Mouse (Mus musculus): Measurements from ENCODE around the gene Susd4. TPM values are rescaled to one million over a fixed set of nuclear protein-coding genes. Genes with fewer than 3 reads are reported as not detected.

The Susd4 gene
- polyA plus RNA-seq, 1 experiment, result 4.3 TPM

DNA sequence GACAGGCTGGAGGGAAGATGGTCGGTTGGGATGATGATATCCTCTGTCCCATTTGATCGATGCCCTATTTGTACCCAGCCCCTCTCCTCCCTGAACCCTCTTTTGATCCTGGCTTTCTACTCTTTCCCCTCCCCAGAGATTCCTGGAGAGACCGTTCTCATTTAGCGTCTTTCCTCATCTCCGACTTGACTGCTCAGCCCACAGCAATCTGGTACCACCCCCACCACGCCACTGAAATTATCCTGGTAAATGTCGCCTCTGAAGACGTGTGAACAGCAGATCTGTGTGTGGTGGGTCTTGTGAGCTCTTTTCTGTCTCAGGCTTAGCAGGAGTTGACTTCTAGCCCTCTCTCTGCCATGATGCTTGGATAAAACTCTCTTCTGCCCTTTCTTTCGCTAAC lies 31.0 kb downstream of the Susd4 start:
- no peak for TF ChIP-seq CTCF (IDR thresholded peaks at IDR 0.05; ENCODE audit: borderline replicate concordance, control insufficient read depth, extremely low read depth, insufficient read depth, low read length, poor library complexity)
- no peak for TF ChIP-seq POLR2A (IDR thresholded peaks at IDR 0.05; ENCODE audit: control insufficient read depth, extremely low read depth, insufficient read depth, low read length, poor library complexity)
- 97% methylated on average over 9 of the region's 9 CpGs for WGBS
- Histone ChIP-seq H3K4me3 (ENCODE audit: control insufficient read depth, insufficient read depth, low read length) (no peak overlapping the region), H3K27ac (ENCODE audit: control insufficient read depth, insufficient read depth, low read length) (no peak overlapping the region), H3K27me3 (ENCODE audit: control insufficient read depth, insufficient read depth, low read length) (no peaks in the 10 kb centered on the region), H3K4me1 (replicated peaks; ENCODE audit: control insufficient read depth, insufficient read depth, low read length) (no peaks in the 10 kb centered on the region), H3K36me3 (ENCODE audit: control insufficient read depth, insufficient read depth, low read length) (no peaks in the 10 kb centered on the region)
- no peak for DNase-seq

DNA sequence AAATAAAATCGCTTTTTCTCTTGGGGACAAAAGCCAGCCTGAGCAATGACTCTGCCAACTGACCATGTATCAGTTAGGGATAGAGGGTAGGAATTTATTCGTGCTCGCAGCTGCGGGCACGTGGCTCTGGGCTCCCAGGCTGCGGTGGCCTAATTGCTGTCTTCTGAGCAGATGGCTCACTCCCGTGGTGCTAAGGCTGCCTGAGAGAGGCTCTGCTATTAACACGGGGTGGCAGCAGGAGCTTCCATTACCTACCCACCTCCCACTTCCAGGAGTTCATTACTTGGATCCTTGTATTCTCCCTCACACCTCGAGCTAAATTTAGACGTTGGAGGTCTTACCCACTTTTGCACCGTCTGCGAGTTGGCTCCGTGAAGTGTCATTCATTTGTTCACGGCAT lies 33.4 kb downstream of the Susd4 start:
- no peak overlapping the region for H3K27ac ChIP-seq (ENCODE audit: control insufficient read depth, insufficient read depth, low read length)

DNA sequence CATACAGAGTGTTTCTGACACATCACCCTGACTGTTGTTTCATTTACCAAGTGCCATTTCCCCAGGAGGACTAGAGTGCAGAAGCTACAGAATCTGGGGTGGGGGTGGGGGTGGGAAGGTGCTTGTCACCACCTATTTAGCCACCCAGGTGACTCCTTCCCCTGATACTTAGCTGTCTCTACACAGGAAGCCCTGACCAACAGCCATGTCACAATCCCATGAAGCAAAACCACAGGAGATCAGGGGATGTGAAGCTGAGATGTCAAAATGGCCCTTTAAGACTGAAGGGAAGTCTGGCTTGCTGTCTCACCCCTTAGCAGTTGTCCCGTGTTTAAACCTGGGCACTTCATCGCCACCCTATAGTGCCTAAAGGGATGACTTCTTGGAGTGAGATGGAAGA lies 37.9 kb downstream of the Susd4 start:
- H3K27me3 ChIP-seq (ENCODE audit: control insufficient read depth, insufficient read depth, low read length), result no peaks in the 10 kb centered on the region
- DNase-seq, result no peak
- no peak overlapping the region for H3K4me3 ChIP-seq (ENCODE audit: control insufficient read depth, insufficient read depth, low read length)
- no peaks in the 10 kb centered on the region for H3K36me3 ChIP-seq (ENCODE audit: control insufficient read depth, insufficient read depth, low read length)
- no peak overlapping the region for H3K27ac ChIP-seq (ENCODE audit: control insufficient read depth, insufficient read depth, low read length)
- WGBS, result 46% methylated on average over 2 of the region's 2 CpGs
- no peaks in the 10 kb centered on the region for H3K4me1 ChIP-seq (replicated peaks; ENCODE audit: control insufficient read depth, insufficient read depth, low read length)
- TF ChIP-seq POLR2A (IDR thresholded peaks at IDR 0.05; ENCODE audit: control insufficient read depth, extremely low read depth, insufficient read depth, low read length, poor library complexity) (no peak), CTCF (IDR thresholded peaks at IDR 0.05; ENCODE audit: borderline replicate concordance, control insufficient read depth, extremely low read depth, insufficient read depth, low read length, poor library complexity) (no peak)

More for the DNA sequence above, 33.4 kb downstream of the Susd4 start:
- no peak for DNase-seq
- WGBS, result 92% methylated on average over 14 of the region's 14 CpGs
- no peaks in the 10 kb centered on the region for H3K36me3 ChIP-seq (ENCODE audit: control insufficient read depth, insufficient read depth, low read length)
- H3K4me3 ChIP-seq (ENCODE audit: control insufficient read depth, insufficient read depth, low read length), result no peak overlapping the region
- no peaks in the 10 kb centered on the region for H3K27me3 ChIP-seq (ENCODE audit: control insufficient read depth, insufficient read depth, low read length)
- H3K4me1 ChIP-seq (replicated peaks; ENCODE audit: control insufficient read depth, insufficient read depth, low read length), result no peaks in the 10 kb centered on the region
- TF ChIP-seq POLR2A (IDR thresholded peaks at IDR 0.05; ENCODE audit: control insufficient read depth, extremely low read depth, insufficient read depth, low read length, poor library complexity), result no peak
- no peak for TF ChIP-seq CTCF (IDR thresholded peaks at IDR 0.05; ENCODE audit: borderline replicate concordance, control insufficient read depth, extremely low read depth, insufficient read depth, low read length, poor library complexity)

DNA sequence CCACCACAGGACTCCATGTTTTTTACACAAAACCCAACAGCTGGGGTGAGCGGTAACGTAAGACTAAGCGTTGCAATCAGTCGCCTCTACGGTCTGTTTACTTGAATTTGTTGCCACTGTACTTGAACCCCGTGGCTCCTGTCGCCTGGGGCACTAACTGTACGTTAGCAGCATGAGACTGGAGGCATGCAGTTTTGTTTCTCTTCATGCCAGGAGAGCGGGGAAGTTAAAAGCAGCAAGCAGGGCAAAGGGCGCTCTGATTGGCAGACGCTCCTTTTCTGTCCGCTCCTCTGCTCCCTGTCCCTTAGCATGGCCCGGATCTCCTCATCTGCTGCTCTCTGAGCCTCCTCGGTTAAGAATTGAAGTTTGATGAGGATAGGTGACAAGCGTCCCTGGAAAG lies 39.2 kb downstream of the Susd4 start:
- no peak overlapping the region for H3K4me3 ChIP-seq (ENCODE audit: control insufficient read depth, insufficient read depth, low read length)
- TF ChIP-seq POLR2A (IDR thresholded peaks at IDR 0.05; ENCODE audit: control insufficient read depth, extremely low read depth, insufficient read depth, low read length, poor library complexity) (no peak), CTCF (IDR thresholded peaks at IDR 0.05; ENCODE audit: borderline replicate concordance, control insufficient read depth, extremely low read depth, insufficient read depth, low read length, poor library complexity) (no peak)
- WGBS, result 95% methylated on average over 15 of the region's 15 CpGs
- H3K36me3 ChIP-seq (ENCODE audit: control insufficient read depth, insufficient read depth, low read length), result no peaks in the 10 kb centered on the region
- DNase-seq, result no peak
- no peaks in the 10 kb centered on the region for H3K4me1 ChIP-seq (replicated peaks; ENCODE audit: control insufficient read depth, insufficient read depth, low read length)
- no peak overlapping the region for H3K27ac ChIP-seq (ENCODE audit: control insufficient read depth, insufficient read depth, low read length)
- no peaks in the 10 kb centered on the region for H3K27me3 ChIP-seq (ENCODE audit: control insufficient read depth, insufficient read depth, low read length)

DNA sequence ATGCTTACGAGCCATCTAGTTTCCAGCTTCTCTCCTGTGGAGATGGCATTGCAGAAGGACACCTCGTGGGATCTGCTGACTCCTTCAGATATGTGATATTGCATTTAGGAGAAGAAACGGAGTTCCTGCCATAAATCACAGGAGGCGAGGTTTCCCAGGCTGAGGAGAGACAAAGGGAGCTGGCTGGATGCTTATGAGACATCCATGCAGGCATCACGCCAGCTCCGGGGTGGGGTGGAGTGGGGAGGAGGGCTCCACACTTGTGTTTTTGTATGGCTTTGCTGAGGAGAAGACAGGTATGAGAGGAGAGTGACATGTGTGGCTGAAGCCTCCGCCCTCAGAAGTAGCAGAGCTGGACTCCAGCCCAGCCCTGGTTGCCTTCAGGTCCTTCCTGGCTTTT lies 50.3 kb downstream of the Susd4 start:
- 83% methylated on average over 7 of the region's 7 CpGs for WGBS
- H3K27ac ChIP-seq (ENCODE audit: control insufficient read depth, insufficient read depth, low read length), result no peak overlapping the region

DNA sequence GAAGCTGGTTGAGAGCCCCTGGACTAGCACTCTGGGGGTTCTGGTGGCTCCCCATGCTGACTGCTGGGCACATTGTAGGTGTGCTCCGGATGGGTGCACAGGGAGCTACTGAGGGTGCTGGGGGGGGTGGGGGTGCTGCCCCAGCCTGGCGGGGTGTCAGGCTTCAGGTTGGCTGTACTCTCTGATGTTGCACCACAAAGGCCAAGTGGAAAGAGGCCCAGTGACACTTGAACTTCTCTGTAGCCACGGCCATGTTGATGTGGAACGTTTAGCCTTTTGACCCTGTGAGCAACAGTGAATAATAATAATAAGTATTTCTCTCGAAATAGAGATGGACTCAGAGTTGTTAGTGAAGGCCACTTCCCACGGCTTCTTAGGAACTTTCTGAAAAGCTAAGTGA lies 50.9 kb downstream of the Susd4 start:
- Histone ChIP-seq H3K4me3 (ENCODE audit: control insufficient read depth, insufficient read depth, low read length) (no peak overlapping the region), H3K36me3 (ENCODE audit: control insufficient read depth, insufficient read depth, low read length) (no peaks in the 10 kb centered on the region), H3K27ac (ENCODE audit: control insufficient read depth, insufficient read depth, low read length) (no peak overlapping the region), H3K27me3 (ENCODE audit: control insufficient read depth, insufficient read depth, low read length) (no peaks in the 10 kb centered on the region), H3K4me1 (replicated peaks; ENCODE audit: control insufficient read depth, insufficient read depth, low read length) (no peaks in the 10 kb centered on the region)
- DNase-seq, result no peak
- TF ChIP-seq POLR2A (IDR thresholded peaks at IDR 0.05; ENCODE audit: control insufficient read depth, extremely low read depth, insufficient read depth, low read length, poor library complexity) (no peak), CTCF (IDR thresholded peaks at IDR 0.05; ENCODE audit: borderline replicate concordance, control insufficient read depth, extremely low read depth, insufficient read depth, low read length, poor library complexity) (no peak)
- WGBS, result 90% methylated on average over 6 of the region's 6 CpGs

More for the DNA sequence above, 50.3 kb downstream of the Susd4 start:
- no peak for TF ChIP-seq CTCF (IDR thresholded peaks at IDR 0.05; ENCODE audit: borderline replicate concordance, control insufficient read depth, extremely low read depth, insufficient read depth, low read length, poor library complexity)
- no peak for TF ChIP-seq POLR2A (IDR thresholded peaks at IDR 0.05; ENCODE audit: control insufficient read depth, extremely low read depth, insufficient read depth, low read length, poor library complexity)
- Histone ChIP-seq H3K4me1 (replicated peaks; ENCODE audit: control insufficient read depth, insufficient read depth, low read length) (no peaks in the 10 kb centered on the region), H3K4me3 (ENCODE audit: control insufficient read depth, insufficient read depth, low read length) (no peak overlapping the region), H3K27me3 (ENCODE audit: control insufficient read depth, insufficient read depth, low read length) (no peaks in the 10 kb centered on the region), H3K36me3 (ENCODE audit: control insufficient read depth, insufficient read depth, low read length) (no peaks in the 10 kb centered on the region)
- no peak for DNase-seq

DNA sequence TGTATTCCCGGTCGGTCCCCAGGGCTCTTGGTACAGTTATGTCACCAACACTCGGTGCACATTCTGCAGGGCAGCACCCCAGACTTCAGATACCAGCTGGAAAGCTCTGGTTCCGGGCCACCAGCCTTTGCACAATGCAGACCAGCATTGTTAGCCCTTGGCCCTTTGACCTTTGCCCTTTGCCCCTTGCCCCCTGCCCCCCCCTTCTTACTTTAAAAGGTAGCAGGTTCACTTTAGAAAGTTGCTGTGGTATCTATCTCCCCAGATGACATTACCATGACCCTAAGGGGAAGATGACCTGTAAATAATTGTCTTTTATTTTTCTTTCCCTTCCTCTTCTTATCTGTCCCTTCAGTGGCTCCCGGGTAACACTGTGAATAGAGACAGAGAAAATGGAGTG lies 53.4 kb downstream of the Susd4 start:
- Histone ChIP-seq H3K4me1 (replicated peaks; ENCODE audit: control insufficient read depth, insufficient read depth, low read length) (no peaks in the 10 kb centered on the region), H3K27ac (ENCODE audit: control insufficient read depth, insufficient read depth, low read length) (no peak overlapping the region), H3K27me3 (ENCODE audit: control insufficient read depth, insufficient read depth, low read length) (no peaks in the 10 kb centered on the region), H3K4me3 (ENCODE audit: control insufficient read depth, insufficient read depth, low read length) (no peak overlapping the region), H3K36me3 (ENCODE audit: control insufficient read depth, insufficient read depth, low read length) (no peaks in the 10 kb centered on the region)
- TF ChIP-seq POLR2A (IDR thresholded peaks at IDR 0.05; ENCODE audit: control insufficient read depth, extremely low read depth, insufficient read depth, low read length, poor library complexity) (no peak), CTCF (IDR thresholded peaks at IDR 0.05; ENCODE audit: borderline replicate concordance, control insufficient read depth, extremely low read depth, insufficient read depth, low read length, poor library complexity) (no peak)
- DNase-seq, result no peak
- 85% methylated on average over 5 of the region's 5 CpGs for WGBS

All from thymus, adult 2 months (tissue).